Mouse (Mus musculus) neural tube, embryonic 11.5 days (tissue): ENCODE measurements around the gene Klf17. TPM values are rescaled to one million over a fixed set of nuclear protein-coding genes. Genes with fewer than 3 reads are reported as not detected.

Source experiments
- ATAC-seq: fragments of 200-750 bp; cut with Nextera tagmentation; 2 replicates; pipeline ENCODE4 v1.8.0; 2017; ENCODE audit warnings: moderate number of reproducible peaks, mild to moderate bottlenecking, moderate TSS enrichment, moderate library complexity; ENCODE audit not compliant: insufficient read depth, low FRiP score, low TSS enrichment
- DNase-seq: peaks from one replicate; pipeline ENCODE4 v3.0.0-alpha.2; 2015; ENCODE audit warnings: low spot score
- H3K27ac ChIP-seq: fragments of 300-500 bp; sonication (generic); 2 replicates; pipeline ENCODE4 v1.5.1; 2014; ENCODE audit warnings: low read depth, mild to moderate bottlenecking, low read length
- H3K27me3 ChIP-seq: fragments of 300-500 bp; sonication (generic); 2 replicates; pipeline ENCODE4 v1.6.1; 2014; ENCODE audit warnings: mild to moderate bottlenecking, low read length, mixed read lengths; ENCODE audit not compliant: control insufficient read depth, insufficient read depth
- H3K36me3 ChIP-seq: fragments of 300-500 bp; sonication (generic); 2 replicates; pipeline ENCODE4 v1.6.1; 2014; ENCODE audit warnings: mild to moderate bottlenecking, low read length, moderate library complexity, mixed read lengths; ENCODE audit not compliant: control insufficient read depth, insufficient read depth
- H3K4me1 ChIP-seq: fragments of 300-500 bp; sonication (generic); 2 replicates; pipeline ENCODE4 v1.6.1; 2014; ENCODE audit warnings: low read length, mixed read lengths; ENCODE audit not compliant: control insufficient read depth, insufficient read depth
- H3K4me2 ChIP-seq: fragments of 300-500 bp; sonication (generic); 2 replicates; pipeline ENCODE4 v1.6.1; 2014; ENCODE audit warnings: low read depth, mild to moderate bottlenecking, moderate library complexity
- H3K4me3 ChIP-seq: fragments of 300-500 bp; sonication (generic); 2 replicates; pipeline ENCODE4 v1.5.1; 2014; ENCODE audit warnings: low read depth, low read length
- H3K9ac ChIP-seq: fragments of 300-500 bp; sonication (generic); 2 replicates; pipeline ENCODE4 v1.6.1; 2014; ENCODE audit warnings: mild to moderate bottlenecking, low read length
- H3K9me3 ChIP-seq: fragments of 300-500 bp; sonication (generic); 2 replicates; pipeline ENCODE4 v1.6.1; 2016; ENCODE audit warnings: low read length; ENCODE audit not compliant: control insufficient read depth
- WGBS: fragments of 180-500 bp; shearing (Covaris S2); extraction: QIAGEN DNeasy Blood & Tissue Kit; methylation state at CpG from one replicate; pipeline ENCODE4 v1.1.7; 2014; 5-methylcytosine and 5-hydroxymethylcytosine counted together
- polyA plus RNA-seq: library from polyadenylated mRNA; unstranded; fragments of >200 nt; fragmentation: Nextera tagmentation; extraction: Ambion mirVana; gene quantifications from 2 replicates; pipeline ENCODE4 v1.2.1, GENCODE M21; 2014

Klf17 gene
- polyA plus RNA-seq, 1 experiment from 2014 or later, result not detected

DNA sequence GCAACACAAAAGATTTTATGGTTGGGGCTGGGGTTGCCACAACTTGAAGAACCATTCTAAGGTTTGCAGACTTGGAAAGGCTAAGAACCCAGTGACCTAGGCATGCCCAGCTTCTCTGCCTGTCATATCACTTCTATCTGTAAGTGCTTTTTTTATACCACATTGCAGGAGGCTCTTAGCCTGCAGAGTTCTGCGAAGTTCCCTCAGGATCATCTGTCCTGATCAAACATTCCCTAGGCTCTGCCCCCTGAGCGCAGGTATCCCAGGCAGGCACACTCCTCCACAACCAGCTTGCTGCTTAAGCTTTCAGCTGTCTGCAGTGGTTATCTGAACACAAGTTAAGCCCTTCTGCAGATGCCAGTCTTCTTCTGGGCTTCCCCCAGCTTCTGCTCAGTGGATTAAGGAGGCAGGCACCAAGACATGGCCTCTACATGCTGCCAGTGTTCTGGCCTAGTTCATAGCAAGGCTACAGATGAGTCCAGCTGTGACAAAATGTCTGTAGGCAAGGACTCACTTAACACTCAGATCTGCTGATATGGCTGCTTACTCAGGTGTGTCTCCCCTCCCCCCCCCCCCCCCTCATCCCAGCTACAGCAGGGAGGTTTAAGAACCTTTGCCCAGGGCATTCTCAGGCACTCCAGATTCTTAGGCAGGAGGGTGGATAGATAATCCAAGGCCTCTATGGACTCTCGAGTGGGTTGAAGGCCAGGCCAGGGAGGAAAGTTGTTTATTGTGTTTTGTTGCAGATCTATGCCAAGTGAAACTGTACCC is 56.5 kb downstream of the Klf17 start:
- Histone ChIP-seq H3K36me3 (no peaks in the 10 kb centered on the region), H3K9ac (no peak overlapping the region), H3K27me3 (no peaks in the 10 kb centered on the region), H3K9me3 (no peaks in the 10 kb centered on the region), H3K27ac (no peak overlapping the region), H3K4me1 (no peaks in the 10 kb centered on the region), H3K4me3 (no peak overlapping the region), H3K4me2 (no peak overlapping the region)
- DNase-seq (no peak), ATAC-seq (no peak)
- 83% methylated on average over 3 of the region's 3 CpGs for WGBS

Other genes with a start within 250 kb of the Klf17 start
- 130 and 135 TPM in 2 replicates for gene Eri3, start 215.3 kb downstream of the Klf17 start, polyA plus RNA-seq
- gene Dmap1, start 83.4 kb downstream of the Klf17 start, polyA plus RNA-seq, result 80.3 and 85.3 TPM in 2 replicates
- gene Gm12845, start 41.2 kb downstream of the Klf17 start, polyA plus RNA-seq, result not detected in 2 replicates
- 7.4 and 8.4 TPM in 2 replicates for gene Slc6a9, start 68.9 kb upstream of the Klf17 start, polyA plus RNA-seq
- 0.81 and 1.8 TPM in 2 replicates for gene Ccdc24, start 106.9 kb upstream of the Klf17 start, polyA plus RNA-seq
- gene B4galt2, start 117.8 kb upstream of the Klf17 start, polyA plus RNA-seq, result 30.9 and 32.1 TPM in 2 replicates
- gene Atp6v0b, start 121.7 kb upstream of the Klf17 start, polyA plus RNA-seq, result 235 and 249 TPM in 2 replicates
- 23.8 and 25.0 TPM in 2 replicates for gene Dph2, start 126.4 kb upstream of the Klf17 start, polyA plus RNA-seq
- 56.3 and 67.0 TPM in 2 replicates for gene Ipo13, start 149.4 kb upstream of the Klf17 start, polyA plus RNA-seq
- 1.5 and 1.7 TPM in 2 replicates for gene Artn, start 164.1 kb upstream of the Klf17 start, polyA plus RNA-seq